Mouse (Mus musculus): ENCODE measurements around the gene Chn1.

- TF ChIP-seq CTCF (IDR thresholded peaks at IDR 0.05; ENCODE audit: low read depth, low read length) (no peak), GATA1 (IDR thresholded peaks at IDR 0.05; ENCODE audit: borderline replicate concordance, low read length) (no peak), POLR2AphosphoS5 (IDR thresholded peaks at IDR 0.05; ENCODE audit: insufficient replicate concordance, low read depth, low read length) (no peak), TAL1 (conservative IDR thresholded peaks at IDR 0.05; ENCODE audit: low read depth, low read length) (no peak)
These were observed 158.6 kb downstream of the Chn1 start for GRCm38 (mm10) chr2:73616434-73617057.
